Mouse (Mus musculus): Measurements from ENCODE around the gene Exog.

GRCm38 (mm10) chr9:119504981-119505658 is 60.4 kb downstream of the Exog start:
- no peak for TF ChIP-seq POLR2A (IDR thresholded peaks at IDR 0.05; ENCODE audit: insufficient read depth, low read depth, low read length)
- no peak for TF ChIP-seq CTCF (IDR thresholded peaks at IDR 0.05; ENCODE audit: insufficient read depth, low read depth, low read length)
